Mouse (Mus musculus) heart, adult 2 months (tissue): ENCODE data around the gene Fndc11. TPM values are rescaled to one million over a fixed set of nuclear protein-coding genes. Genes with fewer than 3 reads are reported as not detected.
A peak's percentile ranks its signal among the peaks of the same experiment; 100 is the strongest.

Experiments used
- DNase-seq, 2 experiments: peaks; one replicate each; pipeline ENCODE4 v3.0.0; 2021
- H3K27ac ChIP-seq: fragments of 200-600 bp; 2 replicates; pipeline ENCODE4 v1.8.1; 2022
- H3K27me3 ChIP-seq: fragments of 200-500 bp; 2 replicates; pipeline ENCODE4 v1.6.1; 2012; ENCODE audit warnings: mild to moderate bottlenecking, low read length, inconsistent platforms, mixed read lengths; ENCODE audit not compliant: control insufficient read depth, insufficient read depth
- H3K36me3 ChIP-seq: fragments of 200-500 bp; 2 replicates; pipeline ENCODE4 v1.6.1; 2012; ENCODE audit warnings: low read length, inconsistent platforms; ENCODE audit not compliant: control insufficient read depth, insufficient read depth
- H3K4me1 ChIP-seq: fragments of 200-500 bp; 2 replicates; pipeline ENCODE4 v1.6.1; 2011; ENCODE audit warnings: low read length; ENCODE audit not compliant: control insufficient read depth, insufficient read depth
- H3K4me3 ChIP-seq: fragments of 200-600 bp; 2 replicates; pipeline ENCODE4 v1.8.1; 2022
- H3K79me2 ChIP-seq: fragments of 200-500 bp; replicated peaks from 2 replicates; pipeline ENCODE4 v1.6.1; 2012; ENCODE audit warnings: mild to moderate bottlenecking, inconsistent platforms, low read length, moderate library complexity, mixed read lengths; ENCODE audit not compliant: control insufficient read depth, insufficient read depth
- H3K9ac ChIP-seq: fragments of 200-500 bp; 2 replicates; pipeline ENCODE4 v1.6.1; 2012; ENCODE audit warnings: low read depth, mild to moderate bottlenecking, control low read depth, inconsistent platforms, low read length, mixed read lengths
- CTCF ChIP-seq: fragments of 200-600 bp; IDR thresholded peaks from 2 replicates; pipeline ENCODE4 v1.8.1; 2022; ENCODE audit warnings: antibody characterized with exemption, mild to moderate bottlenecking, moderate library complexity
- EP300 ChIP-seq: fragments of 200-500 bp; IDR thresholded peaks from 2 replicates; pipeline ENCODE4 v1.6.1; 2011; ENCODE audit warnings: low read depth, low read length, control low read depth; ENCODE audit not compliant: insufficient read depth
- POLR2A ChIP-seq: fragments of 200-500 bp; IDR thresholded peaks from 2 replicates; pipeline ENCODE4 v1.6.1; 2011; ENCODE audit warnings: mild to moderate bottlenecking, low read depth, low read length, control low read depth; ENCODE audit not compliant: insufficient read depth
- WGBS: fragments of 180-500 bp; shearing (Covaris S2); methylation state at CpG from one replicate; pipeline ENCODE4 v1.1.7; 2018; 5-methylcytosine and 5-hydroxymethylcytosine counted together
- intact Hi-C: fragments of 180-260 bp; cut with DNase I; formaldehyde crosslinking; loops from one replicate; pipeline ENCODE4 v1.15.1; 2025
- polyA plus RNA-seq: library from polyadenylated mRNA; depleted of rRNA; stranded (reverse); fragments of >200 nt; gene quantifications from 2 replicates; pipeline ENCODE4 v1.2.3, GENCODE M21; 2012
- total RNA-seq, 2 experiments: library from RNA; stranded (reverse); gene quantifications; 2 replicates each; pipeline ENCODE4 v1.2.3; 2021

Gene Fndc11
- total and polyA plus RNA-seq, 3 experiments = 0.43 TPM; not detected in 2

GRCm38 (mm10) chr2:181237251-181238014 is 17.6 kb downstream of the Fndc11 start:
- no peak for DNase-seq
- H3K79me2 ChIP-seq = no peaks in the 10 kb centered on the region
- peaks cover 10% of the 10 kb centered on the region for H3K4me1 ChIP-seq
- H3K27ac ChIP-seq = no peak overlapping the region
- TF ChIP-seq EP300 (no peak), POLR2A (no peak), CTCF (no peak)
- intact Hi-C loops = no loop called here
- no peaks in the 10 kb centered on the region for H3K27me3 ChIP-seq
- no peaks in the 10 kb centered on the region for H3K36me3 ChIP-seq
- H3K4me3 ChIP-seq = no peak overlapping the region
- no peak overlapping the region for H3K9ac ChIP-seq
- WGBS = 86% methylated on average over 17 of the region's 17 CpGs

- Histone ChIP-seq H3K36me3 (no peaks in the 10 kb centered on the region), H3K4me3 (no peak overlapping the region), H3K27ac (no peak overlapping the region), H3K79me2 (no peaks in the 10 kb centered on the region), H3K4me1 (peaks cover 10% of the 10 kb centered on the region), H3K27me3 (no peaks in the 10 kb centered on the region), H3K9ac (no peak overlapping the region)
- intact Hi-C loops = no loop called here
- peak in 1 of 2 experiments; percentile 44 for DNase-seq
- TF ChIP-seq POLR2A (no peak), EP300 (no peak), CTCF (no peak)
- 62% methylated on average over 10 of the region's 10 CpGs for WGBS
These were observed 18.3 kb downstream of the Fndc11 start for GRCm38 (mm10) chr2:181238091-181238610.

GRCm38 (mm10) chr2:181238861-181239260 is 19.0 kb downstream of the Fndc11 start:
- Histone ChIP-seq H3K79me2 (no peaks in the 10 kb centered on the region), H3K4me3 (no peak overlapping the region), H3K27ac (no peak overlapping the region), H3K27me3 (no peaks in the 10 kb centered on the region), H3K4me1 (peaks cover 12% of the 10 kb centered on the region), H3K9ac (peak overlapping the region; percentile 26; the same call in 1 of the 2 replicates), H3K36me3 (no peaks in the 10 kb centered on the region)
- TF ChIP-seq POLR2A = no peak
- no peak for TF ChIP-seq CTCF
- no peak for TF ChIP-seq EP300
- intact Hi-C loops = no loop called here
- DNase-seq = no peak
- 45% methylated on average over 2 of the region's 2 CpGs for WGBS

- Histone ChIP-seq H3K36me3 (no peaks in the 10 kb centered on the region), H3K27ac (no peak overlapping the region), H3K27me3 (no peaks in the 10 kb centered on the region), H3K4me3 (no peak overlapping the region), H3K4me1 (peaks cover 12% of the 10 kb centered on the region), H3K79me2 (no peaks in the 10 kb centered on the region), H3K9ac (peak overlapping the region; percentile 26; the same call in 1 of the 2 replicates)
- no peak for TF ChIP-seq EP300
- no peak for TF ChIP-seq CTCF
- no peak for TF ChIP-seq POLR2A
- WGBS = 86% methylated on average over 9 of the region's 9 CpGs
- DNase-seq = no peak
- intact Hi-C loops = no loop called here
These were observed 19.4 kb downstream of the Fndc11 start for GRCm38 (mm10) chr2:181239261-181239660.

GRCm38 (mm10) chr2:181240806-181241440 is 21.1 kb downstream of the Fndc11 start:
- H3K27me3 ChIP-seq = no peaks in the 10 kb centered on the region
- H3K9ac ChIP-seq = peak overlapping the region; percentile 77
- TF ChIP-seq CTCF = no peak
- TF ChIP-seq EP300 = no peak
- no peak for TF ChIP-seq POLR2A
- peak overlapping the region; percentile 86 for H3K4me3 ChIP-seq
- peak in 1 of 2 experiments; percentile 23 for DNase-seq
- intact Hi-C loops = loop anchor here (2.0 to 5.0 kb wide), 2 partner anchors 54 to 76 kb away; partner anchors contain the start of genes Ppdpf and Rtel1
- peaks cover 12% of the 10 kb centered on the region for H3K4me1 ChIP-seq
- WGBS = 81% methylated on average over 13 of the region's 13 CpGs
- no peaks in the 10 kb centered on the region for H3K36me3 ChIP-seq
- H3K27ac ChIP-seq = peak overlapping the region; percentile 88
- H3K79me2 ChIP-seq = no peaks in the 10 kb centered on the region
